Mouse (Mus musculus) embryonic fibroblast, embryonic 13.5 days (primary cell): ENCODE measurements around the gene Bin2.

Source experiments
- CTCF ChIP-seq: IDR thresholded peaks from 2 replicates; pipeline ENCODE4 v1.5.1; 2011; ENCODE audit warnings: mild to moderate bottlenecking, control low read depth, low read length, moderate library complexity, borderline replicate concordance; ENCODE audit not compliant: insufficient read depth
- POLR2A ChIP-seq: IDR thresholded peaks from 2 replicates; pipeline ENCODE4 v1.6.1; 2011; ENCODE audit warnings: low read depth, mild to moderate bottlenecking, control low read depth, low read length, moderate library complexity

GRCm38 (mm10) chr15:100679005-100679404 is 9.7 kb upstream of the Bin2 start:
- TF ChIP-seq CTCF (no peak), POLR2A (no peak)
